Mouse (Mus musculus) ES-Bruce4 (cell line): Measurements from ENCODE around the gene Adh6a.

ENCODE experiments used
- CTCF ChIP-seq: IDR thresholded peaks from one replicate; pipeline ENCODE4 v1.8.1; 2011; ENCODE audit warnings: low read depth, low read length
- POLR2A ChIP-seq: IDR thresholded peaks from one replicate; pipeline ENCODE4 v1.8.1; 2011; ENCODE audit warnings: low read length; ENCODE audit not compliant: insufficient read depth

DNA sequence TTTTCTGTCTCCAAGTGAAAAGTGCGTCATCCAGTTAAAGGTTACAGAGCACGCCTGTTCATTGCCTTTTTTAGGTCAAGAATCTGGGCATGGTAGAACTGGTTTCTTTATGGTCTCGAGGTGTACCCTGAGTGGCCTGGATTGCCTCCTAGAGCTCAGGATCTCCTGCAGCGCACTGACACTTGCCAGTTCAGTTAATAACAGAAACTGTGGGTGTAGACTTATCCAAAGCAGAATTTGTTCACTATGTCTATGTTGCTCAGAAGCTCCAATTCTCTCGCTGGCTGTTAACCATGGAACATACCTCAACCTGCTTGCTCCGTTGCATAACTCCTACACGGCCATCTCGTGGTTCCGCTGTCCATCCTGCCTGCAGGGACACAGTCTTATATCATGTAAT lies 13.0 kb upstream of the Adh6a start:
- TF ChIP-seq POLR2A = no peak
- no peak for TF ChIP-seq CTCF
